Mouse (Mus musculus) colon, adult 2 months (tissue): ENCODE results near the gene Gm340. TPM values are rescaled to one million over a fixed set of nuclear protein-coding genes. Genes with fewer than 3 reads are reported as not detected.

ENCODE experiments used
- polyA plus RNA-seq: library from polyadenylated mRNA; depleted of rRNA; stranded (reverse); fragments of >200 nt; gene quantifications from 2 replicates; pipeline ENCODE4 v1.2.3, GENCODE M21; 2012; rRNA removed

Gm340 gene
- polyA plus RNA-seq: 0.67 and 1.3 TPM in 2 replicates

GRCm38 (mm10) chr19:41581706-41582420 is at the start of gene Gm340:
Gm340 (plus strand) TSS chr19:41582370.

Other genes starting within 250 kb of the Gm340 start
- gene Pik3ap1, start 197.3 kb upstream of the Gm340 start, polyA plus RNA-seq: 2.6 and 2.8 TPM in 2 replicates
- gene Lcor, start 99.7 kb upstream of the Gm340 start, polyA plus RNA-seq: 2.8 and 3.3 TPM in 2 replicates
- 0.91 and 0.92 TPM in 2 replicates for gene Slit1, start 161.3 kb downstream of the Gm340 start, polyA plus RNA-seq
- 1.3 and 1.4 TPM in 2 replicates for gene Arhgap19, start 219.7 kb downstream of the Gm340 start, polyA plus RNA-seq
- gene Frat1, start 247.6 kb downstream of the Gm340 start, polyA plus RNA-seq: 20.9 and 21.1 TPM in 2 replicates